Mouse (Mus musculus) kidney, postnatal 0 days (tissue): ENCODE measurements around the gene Dact3. TPM values are rescaled to one million over a fixed set of nuclear protein-coding genes. Genes with fewer than 3 reads are reported as not detected.

Experiments used
- ATAC-seq: fragments of 200-750 bp; cut with Nextera tagmentation; replicated peaks from 2 replicates; pipeline ENCODE4 v1.8.0; 2017; ENCODE audit warnings: low read depth, moderate number of reproducible peaks, moderate TSS enrichment, moderate library complexity; ENCODE audit not compliant: low FRiP score
- DNase-seq: peaks from one replicate; pipeline ENCODE4 v3.0.0-alpha.2; 2016; ENCODE audit warnings: low spot score
- H3K27ac ChIP-seq: fragments of 300-500 bp; sonication (generic); 2 replicates; pipeline ENCODE4 v1.5.1; 2014; ENCODE audit warnings: mild to moderate bottlenecking
- H3K27me3 ChIP-seq: fragments of 300-500 bp; sonication (generic); 2 replicates; pipeline ENCODE4 v1.6.1; 2014; ENCODE audit warnings: low read length, mixed read lengths; ENCODE audit not compliant: insufficient read depth
- H3K36me3 ChIP-seq: fragments of 300-500 bp; sonication (generic); 2 replicates; pipeline ENCODE4 v1.6.1; 2014; ENCODE audit warnings: low read length, mixed read lengths; ENCODE audit not compliant: insufficient read depth
- H3K4me1 ChIP-seq: fragments of 300-500 bp; sonication (generic); replicated peaks from 2 replicates; pipeline ENCODE4 v1.6.1; 2014; ENCODE audit warnings: antibody characterized with exemption, low read length, mixed read lengths; ENCODE audit not compliant: insufficient read depth
- H3K4me2 ChIP-seq: fragments of 300-500 bp; sonication (generic); 2 replicates; pipeline ENCODE4 v1.6.1; 2014; ENCODE audit warnings: mild to moderate bottlenecking, low read length, moderate library complexity, mixed read lengths
- H3K4me3 ChIP-seq: fragments of 300-500 bp; sonication (generic); replicated peaks from 2 replicates; pipeline ENCODE4 v1.5.1; 2014; ENCODE audit warnings: low read depth, low read length
- H3K9ac ChIP-seq: fragments of 300-500 bp; sonication (generic); 2 replicates; pipeline ENCODE4 v1.6.1; 2014; ENCODE audit warnings: low read depth, low read length
- H3K9me3 ChIP-seq: fragments of 300-500 bp; sonication (generic); replicated peaks from 2 replicates; pipeline ENCODE4 v1.6.1; 2016; ENCODE audit warnings: low read length, inconsistent platforms, mixed read lengths
- CTCF ChIP-seq: IDR thresholded peaks from 2 replicates; pipeline ENCODE4 v1.5.1; 2016; ENCODE audit warnings: antibody characterized with exemption, low read depth, mild to moderate bottlenecking, moderate library complexity
- WGBS: fragments of 180-500 bp; shearing (Covaris S2); extraction: QIAGEN DNeasy Blood & Tissue Kit; methylation state at CpG from one replicate; pipeline ENCODE4 v1.1.7; 2014; 5-methylcytosine and 5-hydroxymethylcytosine counted together
- polyA plus RNA-seq: library from polyadenylated mRNA; unstranded; fragments of >200 nt; fragmentation: Nextera tagmentation; extraction: Ambion mirVana; gene quantifications from 2 replicates; pipeline ENCODE4 v1.2.1, GENCODE M21; 2015

The Dact3 gene
- polyA plus RNA-seq, 1 experiment from 2014 or later, result 4.3 TPM

GRCm38 (mm10) chr7:16918014-16918413 lies 42.9 kb downstream of the Dact3 start:
- no peak overlapping the region for H3K4me3 ChIP-seq
- H3K9ac ChIP-seq, result no peak overlapping the region
- H3K4me2 ChIP-seq, result no peak overlapping the region
- WGBS, result 73% methylated on average over 9 of the region's 9 CpGs
- peaks cover 54% of the 10 kb centered on the region for H3K36me3 ChIP-seq
- no peaks in the 10 kb centered on the region for H3K9me3 ChIP-seq
- ATAC-seq (no peak), DNase-seq (no peak)
- no peaks in the 10 kb centered on the region for H3K27me3 ChIP-seq
- peaks cover 26% of the 10 kb centered on the region for H3K4me1 ChIP-seq
- no peak for TF ChIP-seq CTCF
- no peak overlapping the region for H3K27ac ChIP-seq

DNA sequence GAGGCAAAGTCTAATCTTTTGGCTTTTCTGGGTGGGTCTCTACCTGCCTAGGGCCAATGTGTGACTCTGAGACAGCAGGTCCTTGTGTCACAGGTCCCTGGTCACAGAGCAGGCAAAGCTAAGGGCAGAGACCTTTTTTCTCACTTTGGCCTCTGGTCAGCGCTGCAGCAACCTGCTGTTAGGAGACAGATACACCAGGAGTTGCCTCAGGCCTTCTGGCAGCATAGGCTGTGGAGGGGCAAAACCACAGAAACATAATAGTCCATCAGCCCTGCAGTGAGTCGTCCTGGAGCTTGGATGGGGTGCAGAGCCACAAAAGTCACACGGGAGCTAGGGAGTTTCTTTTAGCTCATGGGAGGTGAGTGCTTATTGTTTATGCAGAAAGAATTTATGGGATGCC lies 43.6 kb downstream of the Dact3 start:
- no peak overlapping the region for H3K9ac ChIP-seq
- peaks cover 26% of the 10 kb centered on the region for H3K4me1 ChIP-seq
- H3K27ac ChIP-seq, result no peak overlapping the region
- no peak for TF ChIP-seq CTCF
- H3K4me2 ChIP-seq, result no peak overlapping the region
- no peaks in the 10 kb centered on the region for H3K27me3 ChIP-seq
- H3K4me3 ChIP-seq, result no peak overlapping the region
- 62% methylated on average over 3 of the region's 3 CpGs for WGBS
- no peaks in the 10 kb centered on the region for H3K9me3 ChIP-seq
- ATAC-seq (no peak), DNase-seq (no peak)
- peaks cover 54% of the 10 kb centered on the region for H3K36me3 ChIP-seq

- 0 out of 2 replicates have a peak overlapping the region, but pooled peaks have one; percentile 4 for H3K9ac ChIP-seq
- H3K4me1 ChIP-seq, result peaks cover 26% of the 10 kb centered on the region
- no peak for TF ChIP-seq CTCF
- ATAC-seq (no peak), DNase-seq (no peak)
- WGBS, result 79% methylated on average over 13 of the region's 13 CpGs
- peaks cover 52% of the 10 kb centered on the region for H3K36me3 ChIP-seq
- no peak overlapping the region for H3K4me3 ChIP-seq
- no peaks in the 10 kb centered on the region for H3K27me3 ChIP-seq
- no peaks in the 10 kb centered on the region for H3K9me3 ChIP-seq
- H3K4me2 ChIP-seq, result no peak overlapping the region
- no peak overlapping the region for H3K27ac ChIP-seq
Measured at GRCm38 (mm10) chr7:16919395-16920149, 44.5 kb downstream of the Dact3 start.

DNA sequence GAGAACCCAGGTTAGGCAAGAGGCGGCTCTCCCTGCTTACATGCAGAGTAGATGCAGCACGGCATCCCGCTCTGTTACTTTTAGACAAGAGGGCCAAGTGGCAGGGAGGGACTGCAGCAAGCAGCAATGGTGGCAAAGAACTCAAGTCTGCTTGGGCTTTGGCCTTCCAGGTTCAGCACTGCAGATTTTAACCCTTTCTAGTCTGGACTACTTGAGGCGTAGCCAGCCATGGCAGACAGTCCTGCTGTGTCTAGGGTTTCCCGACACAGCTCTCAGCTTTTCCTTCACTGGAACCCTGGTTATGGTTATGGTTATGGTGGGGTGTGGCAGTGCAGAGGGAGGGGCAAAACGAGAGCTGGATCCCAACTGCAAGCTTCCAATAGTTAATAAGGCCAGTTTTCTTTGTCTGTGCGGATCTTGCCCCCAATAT lies 45.0 kb downstream of the Dact3 start:
- no peaks in the 10 kb centered on the region for H3K27me3 ChIP-seq
- peaks cover 26% of the 10 kb centered on the region for H3K4me1 ChIP-seq
- no peak for TF ChIP-seq CTCF
- H3K9me3 ChIP-seq, result no peaks in the 10 kb centered on the region
- ATAC-seq (no peak), DNase-seq (no peak)
- no peak overlapping the region for H3K4me2 ChIP-seq
- H3K9ac ChIP-seq, result 0 out of 2 replicates have a peak overlapping the region, but pooled peaks have one; percentile 4
- peaks cover 46% of the 10 kb centered on the region for H3K36me3 ChIP-seq
- no peak overlapping the region for H3K27ac ChIP-seq
- no peak overlapping the region for H3K4me3 ChIP-seq
- WGBS, result 72% methylated on average over 7 of the region's 7 CpGs

- Histone ChIP-seq H3K27me3 (no peaks in the 10 kb centered on the region), H3K9ac (peak overlapping the region; percentile 96), H3K9me3 (no peaks in the 10 kb centered on the region), H3K4me3 (peak overlapping the region; percentile 94), H3K36me3 (peaks cover 36% of the 10 kb centered on the region), H3K4me2 (peak overlapping the region; percentile 94), H3K27ac (peak overlapping the region; percentile 97), H3K4me1 (peaks cover 26% of the 10 kb centered on the region)
- no peak for TF ChIP-seq CTCF
- ATAC-seq, result no peak
- 30% methylated on average over 21 of the region's 21 CpGs for WGBS
- DNase-seq, result no peak
Measured at GRCm38 (mm10) chr7:16920818-16921791, 46.0 kb downstream of the Dact3 start.

- Histone ChIP-seq H3K4me1 (peaks cover 26% of the 10 kb centered on the region), H3K36me3 (peaks cover 29% of the 10 kb centered on the region), H3K4me3 (peak overlapping the region; percentile 94), H3K27me3 (no peaks in the 10 kb centered on the region), H3K4me2 (peak overlapping the region; percentile 94), H3K9me3 (no peaks in the 10 kb centered on the region), H3K9ac (peak overlapping the region; percentile 96; the same call in 1 of the 2 replicates), H3K27ac (peak overlapping the region; percentile 97)
- TF ChIP-seq CTCF, result no peak
- ATAC-seq (no peak), DNase-seq (no peak)
- 32% methylated on average over 6 of the region's 6 CpGs for WGBS
Measured at GRCm38 (mm10) chr7:16921881-16922335, 46.8 kb downstream of the Dact3 start.
